Mouse (Mus musculus) spleen, adult 2 months (tissue): ENCODE results near the gene Mtmr2. TPM values are rescaled to one million over a fixed set of nuclear protein-coding genes. Genes with fewer than 3 reads are reported as not detected.
"Not testable (repeated sequence)": the region's sequence is repeated elsewhere in the genome, so short reads cannot be mapped to it uniquely, and the experiment has no call there.

Source experiments
- DNase-seq, 2 experiments: peaks; one replicate each; pipeline versions ENCODE4 v3.0.0 to v3.0.0-alpha.2; 2012 to 2021; ENCODE audit warnings: low spot score in 2 of 2, low read depth in 1 of 2
- H3K27ac ChIP-seq: fragments of 200-500 bp; 2 replicates; pipeline ENCODE4 v1.5.1; 2012; ENCODE audit warnings: low read length, inconsistent platforms; ENCODE audit not compliant: insufficient read depth
- H3K27me3 ChIP-seq: fragments of 200-500 bp; 2 replicates; pipeline ENCODE4 v1.6.1; 2012; ENCODE audit warnings: mild to moderate bottlenecking, moderate library complexity, low read length, inconsistent platforms; ENCODE audit not compliant: control insufficient read depth, insufficient read depth
- H3K36me3 ChIP-seq: fragments of 200-500 bp; 2 replicates; pipeline ENCODE4 v1.6.1; 2012; ENCODE audit warnings: mild to moderate bottlenecking, low read length, inconsistent platforms; ENCODE audit not compliant: control insufficient read depth, insufficient read depth
- H3K4me1 ChIP-seq: fragments of 200-500 bp; 2 replicates; pipeline ENCODE4 v1.6.1; 2011; ENCODE audit warnings: inconsistent platforms; ENCODE audit not compliant: control insufficient read depth, insufficient read depth, insufficient read length
- H3K4me3 ChIP-seq: fragments of 200-500 bp; 2 replicates; pipeline ENCODE4 v1.5.1; 2011; ENCODE audit warnings: mild to moderate bottlenecking, inconsistent platforms; ENCODE audit not compliant: insufficient read depth, insufficient read length; ENCODE audit errors: extremely low read depth
- CTCF ChIP-seq: fragments of 200-500 bp; IDR thresholded peaks from 2 replicates; pipeline ENCODE4 v1.5.1; 2011; ENCODE audit warnings: mild to moderate bottlenecking, inconsistent platforms; ENCODE audit not compliant: insufficient read depth, insufficient read length, insufficient replicate concordance; ENCODE audit errors: extremely low read depth
- POLR2A ChIP-seq: fragments of 200-500 bp; IDR thresholded peaks from 2 replicates; pipeline ENCODE4 v1.6.1; 2011; ENCODE audit warnings: low read depth, low read length, inconsistent platforms
- WGBS: fragments of 180-500 bp; shearing (Covaris S2); methylation state at CpG from one replicate; pipeline ENCODE4 v1.1.7; 2018; 5-methylcytosine and 5-hydroxymethylcytosine counted together
- polyA plus RNA-seq: library from polyadenylated mRNA; depleted of rRNA; stranded (reverse); fragments of >200 nt; gene quantifications from 2 replicates; pipeline ENCODE4 v1.2.3, GENCODE M21; 2012

The Mtmr2 gene
- polyA plus RNA-seq, 1 experiment, result 22.3 TPM

DNA sequence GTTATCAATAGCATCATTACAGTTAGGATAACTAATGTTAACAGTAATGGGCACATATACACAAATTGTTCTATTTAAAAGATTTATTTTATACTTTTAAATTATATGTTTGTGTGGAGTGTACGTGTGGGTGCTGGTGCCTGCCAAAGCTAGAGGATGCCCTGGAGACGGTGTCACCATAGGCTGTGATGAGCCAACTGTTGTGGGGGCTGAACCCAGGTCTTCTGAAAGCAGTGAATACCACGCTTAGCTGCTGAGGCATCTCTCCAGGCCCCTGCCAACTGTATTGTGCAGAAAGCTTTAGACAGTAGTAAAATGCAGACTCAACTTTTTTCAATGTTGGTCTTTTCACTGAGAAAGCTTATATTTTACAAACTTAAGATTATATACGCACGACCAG is 38.8 kb upstream of the Mtmr2 start:
- DNase-seq, result no peak
- TF ChIP-seq CTCF, result no peak
- TF ChIP-seq POLR2A, result no peak

GRCm38 (mm10) chr9:13715891-13716290 is 32.3 kb upstream of the Mtmr2 start:
- 79% methylated on average over 2 of the region's 2 CpGs for WGBS

More for the DNA sequence above, 38.8 kb upstream of the Mtmr2 start:
- Histone ChIP-seq H3K4me3 (no peak overlapping the region), H3K27ac (no peak overlapping the region), H3K27me3 (no peaks in the 10 kb centered on the region), H3K36me3 (peaks cover 10% of the 10 kb centered on the region), H3K4me1 (no peaks in the 10 kb centered on the region)
- WGBS, result 88% methylated on average over 5 of the region's 5 CpGs

GRCm38 (mm10) chr9:13716316-13717099 is 31.7 kb upstream of the Mtmr2 start:
- Histone ChIP-seq H3K27ac (no peak overlapping the region), H3K36me3 (no peaks in the 10 kb centered on the region), H3K27me3 (no peaks in the 10 kb centered on the region; the same call in 1 of the 2 replicates), H3K4me3 (no peak overlapping the region), H3K4me1 (no peaks in the 10 kb centered on the region; the same call in 1 of the 2 replicates)
- WGBS, result 25% methylated on average over 8 of the region's 8 CpGs
- TF ChIP-seq CTCF (peak; percentile 60; the same call in 1 of the 2 replicates), POLR2A (no peak)
- peak; percentile 52 to 62 for DNase-seq

More at GRCm38 (mm10) chr9:13715891-13716290, 32.3 kb upstream of the Mtmr2 start:
- DNase-seq, H3K27ac ChIP-seq, H3K4me1 ChIP-seq, H3K36me3 ChIP-seq, H3K27me3 ChIP-seq, H3K4me3 ChIP-seq: not testable (repeated sequence)

- DNase-seq, result peak; percentile 83 to 96
- WGBS, result under 1% methylated on average over 60 of the region's 60 CpGs
- peak overlapping the region; percentile 94 for H3K4me3 ChIP-seq
These were observed 826 bp downstream of the Mtmr2 start for GRCm38 (mm10) chr9:13748798-13749674.

DNA sequence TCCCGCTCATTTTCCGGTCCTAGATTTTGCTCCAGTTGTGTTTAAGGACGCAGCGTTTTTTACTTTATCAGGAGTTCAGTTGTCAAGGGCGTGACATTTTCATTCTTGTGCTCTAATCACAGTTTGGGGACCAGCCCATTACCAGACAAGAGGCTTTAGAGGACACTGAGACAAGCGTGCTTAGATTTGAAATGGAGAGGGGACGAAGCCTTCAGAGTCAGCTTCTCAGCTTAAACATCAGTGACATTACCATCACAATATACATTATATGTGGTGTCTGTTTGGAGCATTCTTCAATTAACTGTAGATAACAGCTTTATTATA is 1.4 kb downstream of the Mtmr2 start:
- DNase-seq, result no peak
- WGBS, result under 1% methylated on average over 7 of the region's 7 CpGs
- no peaks in the 10 kb centered on the region for H3K36me3 ChIP-seq

More at GRCm38 (mm10) chr9:13748798-13749674, 826 bp downstream of the Mtmr2 start:
- TF ChIP-seq CTCF, result no peak
- peak; percentile 79 for TF ChIP-seq POLR2A
- peak overlapping the region; percentile 91 for H3K27ac ChIP-seq
- no peaks in the 10 kb centered on the region for H3K27me3 ChIP-seq
- H3K4me1 ChIP-seq, result no peaks in the 10 kb centered on the region
- no peaks in the 10 kb centered on the region for H3K36me3 ChIP-seq

DNA sequence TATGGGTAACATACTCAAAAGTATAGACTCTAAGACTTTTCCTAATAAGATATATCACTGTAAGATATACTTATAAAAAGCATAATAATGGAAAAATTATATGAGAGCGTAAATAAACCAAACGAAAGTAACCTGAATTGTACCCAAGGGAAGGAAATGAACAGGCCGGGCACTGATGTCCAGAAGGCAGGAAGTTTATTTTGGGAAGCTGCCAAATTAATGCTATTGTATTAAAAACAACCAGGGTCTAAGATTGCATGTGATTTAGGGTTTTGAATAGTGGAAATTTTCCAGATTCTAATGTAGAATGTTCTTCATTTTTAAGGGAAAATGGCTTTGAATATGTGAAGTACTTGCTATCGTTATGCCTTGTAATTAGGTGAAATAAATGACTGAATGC is 4.3 kb downstream of the Mtmr2 start:
- H3K4me1 ChIP-seq, result no peaks in the 10 kb centered on the region
- no peaks in the 10 kb centered on the region for H3K36me3 ChIP-seq
- H3K4me3 ChIP-seq, result no peak overlapping the region
- DNase-seq, result no peak
- no peaks in the 10 kb centered on the region for H3K27me3 ChIP-seq
- 70% methylated on average over 4 of the region's 4 CpGs for WGBS
- H3K27ac ChIP-seq, result no peak overlapping the region
- TF ChIP-seq CTCF (no peak), POLR2A (no peak)

More for the DNA sequence above, 1.4 kb downstream of the Mtmr2 start:
- TF ChIP-seq POLR2A (no peak), CTCF (no peak)
- H3K4me1 ChIP-seq, result no peaks in the 10 kb centered on the region
- peak overlapping the region; percentile 91 for H3K27ac ChIP-seq
- H3K27me3 ChIP-seq, result no peaks in the 10 kb centered on the region
- H3K4me3 ChIP-seq, result peak overlapping the region; percentile 94

DNA sequence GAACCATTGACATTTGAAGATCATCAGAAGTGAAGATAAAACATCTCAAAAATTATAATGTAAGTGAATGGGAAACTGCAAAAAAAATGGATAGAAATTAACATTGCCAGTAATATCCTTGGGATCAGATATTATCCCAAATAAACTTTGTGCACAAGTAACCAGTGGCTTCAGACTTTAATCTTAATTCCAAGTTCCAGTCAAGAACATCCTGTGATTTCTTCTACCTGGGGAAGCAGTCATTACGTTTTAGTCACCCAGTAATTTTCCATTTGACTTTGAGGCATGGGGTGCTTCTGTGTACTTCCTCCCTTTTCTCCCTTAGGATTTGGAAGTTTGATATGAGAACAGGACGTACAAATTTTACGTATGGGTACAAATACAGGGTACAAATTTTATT is 12.2 kb downstream of the Mtmr2 start:
- no peak for DNase-seq
- H3K4me1 ChIP-seq, result no peaks in the 10 kb centered on the region
- WGBS, result 94% methylated on average over 3 of the region's 3 CpGs
- no peak overlapping the region for H3K4me3 ChIP-seq
- H3K27me3 ChIP-seq, result no peaks in the 10 kb centered on the region
- TF ChIP-seq POLR2A (no peak), CTCF (no peak)
- H3K36me3 ChIP-seq, result peaks cover 4% of the 10 kb centered on the region
- no peak overlapping the region for H3K27ac ChIP-seq
